Comparison of ENCODE assay signal across 1 mouse cellular context in the genomic region with DNA sequence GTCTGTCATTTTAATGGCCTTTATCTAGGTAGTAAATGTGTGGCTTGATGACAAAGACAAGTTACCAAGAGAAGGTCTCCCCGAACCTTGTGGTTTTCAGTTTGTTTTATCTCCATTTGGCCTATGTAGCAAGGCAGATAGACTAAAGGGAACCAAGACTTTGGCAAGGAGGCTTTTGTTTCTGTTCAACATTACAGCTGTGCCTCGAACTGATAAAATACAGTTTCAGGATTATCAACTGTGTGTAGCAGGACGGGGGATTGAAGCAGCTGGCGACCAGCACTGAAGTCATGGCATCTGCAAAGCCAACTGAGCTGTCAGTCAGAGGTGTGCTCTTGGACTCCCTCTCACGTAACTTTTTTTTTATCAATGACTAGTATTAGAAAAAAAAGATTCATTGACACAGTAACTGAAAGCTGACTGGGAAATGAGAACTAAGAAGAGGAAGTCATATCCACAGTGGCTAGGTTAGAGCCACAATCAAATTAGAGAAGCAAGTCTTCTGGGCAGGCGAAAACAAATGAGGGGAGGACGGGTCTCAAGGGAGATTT.
A peak's percentile ranks its signal among the peaks of the same experiment; 100 is the strongest.
TF ChIP-seq lines count a peak whose summit lies in the region.

No protein-coding gene starts in this region.

TF ChIP-seq in MEL, 35 proteins besides CTCF, POLR2A, EP300 and RAD21 (continued from another document):
- TF ChIP-seq UBTF (IDR thresholded peaks at IDR 0.05; ENCODE audit: borderline replicate concordance, insufficient read depth, low read depth, low read length) (no peak), MYB (IDR thresholded peaks at IDR 0.05; ENCODE audit: low read depth, low read length) (peak; percentile 97), GATA1 (IDR thresholded peaks at IDR 0.05; ENCODE audit: low read depth, low read length) (peak; percentile 100), JUND (IDR thresholded peaks at IDR 0.05; ENCODE audit: low read depth, low read length) (peak; percentile 38; the same call in 1 of the 2 replicates), TCF12 (IDR thresholded peaks at IDR 0.05; ENCODE audit: low read depth, low read length) (peak; percentile 99), SIN3A (IDR thresholded peaks at IDR 0.05; ENCODE audit: low read length) (peak; percentile 99), NRF1 (IDR thresholded peaks at IDR 0.05; ENCODE audit: insufficient read depth, low read depth, low read length, poor library complexity, severe bottlenecking) (no peak), MAZ (IDR thresholded peaks at IDR 0.05; ENCODE audit: low read depth, low read length) (peak; percentile 53; the same call in 1 of the 2 replicates), HCFC1 (IDR thresholded peaks at IDR 0.05; ENCODE audit: low read depth, low read length) (0 out of 2 replicates have a peak, but pooled peaks have one; percentile 14)
TF ChIP-seq in MEL: peak in this region for 14.
